Mouse (Mus musculus): Measurements from ENCODE around the gene Ifna13.

Ifna13 gene

DNA sequence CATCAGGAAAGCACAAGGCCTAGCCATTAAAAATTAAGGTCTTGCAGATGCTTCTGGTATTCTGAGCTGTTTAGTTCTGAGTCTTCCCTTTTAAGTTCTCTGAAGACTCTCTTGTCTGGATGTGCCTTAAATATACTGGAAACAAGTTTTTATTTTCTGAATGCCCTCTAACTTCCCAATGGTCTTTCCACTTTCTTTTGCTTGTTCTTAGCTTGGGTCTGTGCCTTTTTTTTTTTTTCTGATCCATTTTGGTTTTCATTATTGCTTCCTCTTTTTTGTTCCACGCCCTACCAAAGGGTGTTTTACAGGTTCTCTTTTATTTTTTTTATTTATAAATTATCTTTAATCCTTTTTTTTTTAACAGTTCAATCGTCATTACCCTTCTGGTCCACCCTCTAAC, at the start of gene Ifna13:
Gene Ifna13 (minus strand): TSS at position 101 of the 400 bp plus-strand sequence.
- no peak for DNase-seq

DNA sequence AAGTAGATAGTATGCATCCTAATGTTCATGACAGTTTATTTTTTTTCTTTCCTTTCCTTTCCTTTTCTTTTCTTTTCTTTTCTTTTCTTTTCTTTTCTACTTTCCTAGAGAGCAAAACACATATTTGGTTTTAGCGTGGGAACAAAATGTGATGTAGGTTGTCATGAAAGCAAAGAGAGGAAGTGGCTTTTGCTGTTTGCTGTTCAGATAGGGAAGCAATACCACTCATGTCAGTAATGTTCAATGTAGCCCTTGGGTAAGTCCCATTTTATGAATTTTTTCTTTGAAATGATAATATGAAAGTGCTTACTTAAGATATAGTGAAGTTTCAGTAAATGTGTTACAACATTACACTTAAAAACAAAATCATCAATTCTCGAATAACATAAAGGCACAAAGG, 49.1 kb upstream of the Ifna13 start:
- no peak for DNase-seq

DNA sequence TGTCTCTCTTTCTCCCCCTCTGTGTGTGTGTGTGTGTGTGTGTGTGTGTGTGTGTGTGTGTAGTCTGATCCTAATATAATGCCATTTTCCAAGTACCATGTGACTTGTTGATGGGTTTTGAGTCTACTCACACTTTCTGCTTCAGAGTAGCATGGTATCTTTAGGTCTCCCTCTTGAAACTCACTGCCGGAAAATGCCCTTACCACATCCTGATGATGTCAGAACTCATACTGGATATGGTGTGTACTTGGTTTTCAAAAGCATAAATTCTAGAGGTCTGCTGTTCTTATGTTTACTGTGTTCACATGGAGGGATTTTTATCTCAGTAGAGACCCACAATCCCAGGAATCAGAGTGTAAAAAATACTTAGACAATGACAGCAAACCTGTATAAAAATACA, 48.3 kb upstream of the Ifna13 start:
- peak; percentile 5 for DNase-seq

DNA sequence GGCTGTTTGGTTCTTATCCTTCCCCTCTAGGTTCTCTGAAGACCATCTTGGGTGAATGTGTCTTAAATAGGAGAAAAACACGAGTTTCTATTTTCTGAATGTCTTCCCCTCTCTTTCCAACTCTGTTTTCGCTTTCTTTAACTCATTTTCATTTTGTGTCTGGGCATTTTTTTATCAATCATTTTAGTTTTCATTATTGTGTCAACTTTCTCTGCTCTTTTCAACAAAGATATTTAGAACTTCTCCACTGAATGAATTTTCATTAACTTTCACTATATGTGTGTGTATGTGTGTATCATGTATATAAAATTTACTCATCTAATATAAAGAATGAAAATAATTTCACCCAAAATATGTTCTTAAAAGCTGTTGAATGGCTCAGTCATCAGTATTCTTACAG, 47.0 kb upstream of the Ifna13 start, which contains the start of gene Ifnab:
Gene Ifnab (minus strand): TSS at position 101 of the 400 bp plus-strand sequence.
- no peak for DNase-seq

DNA sequence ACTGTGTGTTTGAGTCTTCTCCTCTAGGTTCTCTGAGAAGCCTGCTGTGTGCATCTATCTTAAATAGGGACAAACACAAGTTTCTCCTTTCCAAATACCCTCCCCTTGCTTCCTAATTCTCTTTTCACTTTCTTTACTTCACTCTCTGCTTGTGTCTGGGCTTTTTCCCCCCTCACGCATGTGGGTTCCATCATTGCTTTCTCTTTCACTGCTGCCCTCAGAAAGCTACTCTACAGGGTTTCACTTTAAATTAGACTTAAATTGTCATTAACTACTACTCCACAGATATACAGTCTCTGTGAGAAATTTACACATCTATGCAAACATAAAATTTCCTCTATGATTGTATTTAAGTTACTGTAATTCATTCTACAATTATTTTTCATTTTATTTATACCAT, 39.6 kb upstream of the Ifna13 start, which contains the start of gene Ifna2:
Gene Ifna2 (minus strand): TSS at position 101 of the 400 bp plus-strand sequence.
- DNase-seq: no peak

DNA sequence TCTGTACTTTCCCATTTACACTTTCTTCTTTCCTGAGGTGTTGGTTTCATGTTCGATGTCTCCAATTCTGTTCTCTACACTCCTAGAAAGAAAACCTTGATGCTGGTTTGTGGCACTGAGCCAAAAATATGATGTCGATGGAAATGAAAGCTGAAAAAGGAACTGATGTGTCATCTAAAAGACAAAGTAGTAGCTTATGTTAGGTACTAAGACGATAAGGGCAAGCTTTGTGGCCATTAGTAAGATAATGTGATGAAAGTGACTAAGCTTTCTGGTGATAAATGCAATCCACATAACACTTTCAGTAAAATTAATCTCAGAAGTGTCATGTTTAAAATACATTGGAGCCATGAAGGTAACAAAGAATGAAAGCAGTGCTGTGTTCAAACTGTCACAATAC, 37.1 kb upstream of the Ifna13 start:
- DNase-seq: no peak

DNA sequence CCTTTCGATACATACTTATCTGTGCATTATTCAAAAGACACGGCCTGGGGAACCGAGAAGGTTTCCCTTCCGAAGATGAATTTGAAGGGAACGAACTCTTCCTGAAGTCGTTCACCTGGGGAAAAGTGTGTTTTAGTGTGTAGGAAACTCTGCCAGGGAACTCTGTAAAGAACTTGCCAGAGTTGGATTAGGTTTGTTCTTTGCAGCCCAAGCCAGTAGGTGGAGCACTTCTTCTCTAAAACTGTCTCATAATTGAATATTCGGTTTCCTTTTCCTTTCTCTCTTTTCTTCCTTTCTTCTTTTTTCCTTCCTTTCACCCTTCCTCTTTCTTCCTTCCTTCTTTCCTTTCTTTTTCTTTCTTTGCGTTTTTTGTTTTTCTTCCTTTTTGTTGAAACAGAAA, 36.1 kb upstream of the Ifna13 start:
- peak; percentile 21 for DNase-seq

DNA sequence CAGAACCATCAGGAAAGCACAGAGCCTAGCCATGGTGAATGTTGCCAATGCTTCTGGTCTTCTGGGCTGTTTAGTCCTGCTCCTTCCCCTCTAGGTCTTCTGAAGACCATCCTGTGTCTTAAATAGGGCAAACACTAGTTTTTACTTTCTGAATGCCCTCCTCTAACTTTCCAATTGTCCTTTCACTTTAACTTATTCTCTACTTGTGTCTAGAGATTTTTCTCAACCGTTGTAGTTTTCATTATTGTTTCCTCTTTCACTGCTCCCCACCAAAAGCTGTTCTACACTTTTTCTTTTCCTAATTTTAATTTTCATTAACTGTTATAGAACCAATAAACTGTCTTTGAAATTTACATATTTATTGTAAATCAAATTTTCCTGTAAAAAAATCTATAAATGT, 32.6 kb upstream of the Ifna13 start, which contains the start of gene Ifna16:
Gene Ifna16 (minus strand): TSS at position 101 of the 400 bp plus-strand sequence.
- no peak for DNase-seq

DNA sequence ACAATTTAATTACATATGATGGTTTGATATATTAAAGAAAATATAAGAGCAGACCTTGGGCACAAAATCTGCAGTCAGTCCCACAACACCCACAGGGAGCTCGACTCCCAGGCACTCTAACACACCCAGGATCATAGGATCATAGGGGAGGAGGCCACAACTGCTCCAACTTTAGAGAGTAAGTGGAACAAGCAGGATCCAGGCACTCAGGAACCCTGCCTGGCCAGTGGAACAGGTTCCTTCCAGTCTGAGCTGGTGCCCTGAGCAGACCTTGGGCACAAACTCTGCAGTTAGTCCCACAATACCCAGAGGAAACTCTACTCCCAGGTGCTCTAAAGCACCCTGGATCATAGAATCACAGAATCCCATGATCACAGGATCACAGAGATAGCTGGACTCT, 11.2 kb upstream of the Ifna13 start:
- no peak for DNase-seq

DNA sequence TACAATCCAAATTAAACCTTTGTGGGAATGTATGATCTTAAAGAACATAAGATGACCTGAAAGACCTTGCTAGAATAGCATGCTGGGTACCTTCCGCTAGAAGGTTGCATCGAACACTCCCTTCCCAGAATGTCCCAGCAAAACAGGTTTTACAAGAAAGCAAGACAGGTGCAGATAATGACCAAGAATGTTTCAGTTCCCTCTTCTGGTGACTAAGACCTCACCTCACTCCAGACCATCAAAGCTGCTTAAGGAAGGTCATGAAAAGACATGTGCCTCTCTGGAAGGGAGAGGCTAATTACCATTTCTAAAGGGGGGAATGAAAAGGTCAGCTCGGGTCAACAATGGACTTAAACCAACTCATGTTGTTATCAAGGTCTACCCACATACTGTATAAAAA, 9.4 kb upstream of the Ifna13 start:
- no peak for DNase-seq

DNA sequence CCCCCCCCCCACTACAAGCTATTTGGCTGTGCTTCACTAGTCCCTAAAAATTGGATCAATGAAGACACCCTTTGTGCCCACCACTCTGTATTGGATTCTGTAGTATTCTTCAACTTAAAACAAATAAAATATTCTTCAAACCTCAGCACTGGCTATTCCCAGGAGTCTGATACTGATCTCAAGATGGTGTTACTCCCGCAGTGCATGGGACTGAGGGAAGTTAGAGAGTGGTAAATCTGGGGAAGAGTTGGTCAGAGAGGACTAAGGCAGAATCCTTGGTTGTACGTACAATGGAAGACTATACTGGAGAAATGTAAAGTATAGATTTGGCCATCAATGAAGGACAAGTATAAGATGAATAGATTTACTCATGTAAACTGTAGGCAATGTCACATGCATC, 1.7 kb downstream of the Ifna13 start:
- no peak for DNase-seq

DNA sequence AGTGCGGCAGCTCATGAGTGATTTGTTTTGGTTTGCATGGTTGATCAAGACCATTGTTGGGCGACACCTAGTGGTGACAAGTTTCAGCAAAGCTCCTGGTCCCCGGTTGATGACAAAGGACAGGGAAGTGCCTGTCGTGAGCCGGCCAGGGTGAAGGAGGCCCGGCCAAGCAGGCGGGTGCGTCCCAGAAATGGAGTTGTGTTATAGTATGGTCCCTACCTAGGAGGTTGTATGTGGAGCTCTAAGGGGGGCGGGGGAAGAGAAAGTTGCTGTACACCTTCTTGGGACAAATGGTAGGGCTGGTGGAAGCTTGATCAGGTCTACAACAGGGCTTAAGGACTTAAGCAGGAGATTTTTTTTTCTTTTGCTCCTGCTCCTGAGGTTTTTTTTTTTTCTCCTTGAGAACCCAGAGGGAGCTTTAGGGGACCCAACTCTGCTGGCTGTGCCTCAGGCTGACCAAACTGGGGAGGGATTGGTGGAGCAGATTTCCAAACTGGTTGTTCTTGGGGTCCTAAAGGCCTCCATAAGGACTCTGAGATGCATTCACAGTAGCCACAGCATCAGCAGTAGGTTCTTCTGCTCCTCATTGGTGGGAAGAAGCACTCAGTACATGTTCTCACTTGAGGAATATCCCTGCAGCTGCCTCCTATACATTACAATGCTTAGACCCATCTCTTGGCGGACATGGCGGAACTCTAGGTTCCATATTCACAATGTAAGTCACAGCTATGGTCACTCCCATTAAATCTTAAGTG, 3.0 kb downstream of the Ifna13 start:
- DNase-seq: peak; percentile 90

DNA sequence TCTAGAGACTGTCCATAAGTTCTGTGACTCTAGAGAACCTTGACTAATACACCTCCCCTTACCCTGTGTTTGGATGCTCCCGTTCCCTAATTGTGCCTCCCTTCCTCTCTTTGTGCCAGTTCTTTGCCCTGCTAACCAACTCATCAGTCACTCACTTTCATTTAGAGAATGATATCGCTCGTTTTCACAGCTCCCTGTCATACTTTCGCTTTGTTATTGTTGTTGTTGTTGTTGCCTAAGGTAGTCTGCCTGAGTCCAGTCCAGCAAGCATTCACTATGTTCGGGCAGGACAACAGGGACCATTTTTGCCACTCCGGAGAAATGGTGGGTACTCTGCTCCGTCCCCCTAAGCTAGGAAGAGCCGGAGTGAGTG, 3.6 kb downstream of the Ifna13 start:
- DNase-seq: no peak

DNA sequence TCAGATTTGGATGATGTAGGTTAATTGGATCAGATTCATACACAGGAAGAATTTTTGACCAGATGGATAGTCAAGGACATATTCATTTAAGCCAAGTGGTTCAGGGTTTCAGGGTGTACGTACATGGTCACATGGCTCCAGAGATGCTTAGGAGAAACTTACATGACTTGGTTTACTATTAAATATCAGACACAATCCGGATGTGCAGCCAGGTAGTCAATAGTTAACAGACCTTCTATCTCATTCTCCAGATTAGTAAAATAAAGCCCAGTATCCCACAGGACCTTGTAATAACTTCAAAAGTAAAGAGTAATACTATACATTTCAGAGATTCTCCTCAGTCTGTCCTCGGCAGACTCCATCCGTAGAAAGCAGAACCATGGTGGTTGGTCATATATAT, 9.9 kb downstream of the Ifna13 start, which contains the start of gene C87499:
Gene C87499 (minus strand): TSS at position 101 of the 400 bp plus-strand sequence.
- DNase-seq: no peak

DNA sequence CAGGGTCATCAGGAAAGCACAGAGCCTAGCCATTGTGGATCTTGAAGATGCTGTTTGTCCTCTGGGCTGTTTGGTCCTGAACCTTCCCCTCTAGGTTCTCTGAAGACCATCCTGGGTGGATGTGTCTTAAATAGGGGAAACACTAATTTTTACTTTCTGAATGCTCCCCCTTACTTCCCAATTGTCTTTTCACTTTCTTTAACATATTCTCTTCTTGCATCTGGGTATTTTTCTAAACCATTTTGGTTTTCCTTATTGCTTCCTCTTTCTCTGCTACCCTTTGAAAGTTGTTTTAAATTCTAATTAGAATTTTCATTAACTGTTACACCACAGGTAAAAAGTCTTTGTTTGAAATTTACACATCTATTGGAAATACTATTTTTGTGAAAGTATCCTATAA, 41.0 kb downstream of the Ifna13 start, which contains the start of gene Ifna12:
Gene Ifna12 (minus strand): TSS at position 101 of the 400 bp plus-strand sequence.
- DNase-seq: no peak

Measured in thymus, postnatal 25 days (tissue).